Mouse (Mus musculus) frontal cortex, adult 2 months (tissue): ENCODE results near the gene Bcor. TPM values are rescaled to one million over a fixed set of nuclear protein-coding genes. Genes with fewer than 3 reads are reported as not detected.

ENCODE experiments used
- DNase-seq, 2 experiments: peaks; one replicate each; pipeline ENCODE4 v3.0.0; 2022; ENCODE audit warnings: low spot score in 1 of 2; ENCODE audit errors: extremely low spot score in 1 of 2
- polyA plus RNA-seq: library from polyadenylated mRNA; depleted of rRNA; stranded (reverse); fragments of >200 nt; gene quantifications from 2 replicates; pipeline ENCODE4 v1.2.3, GENCODE M21; 2012

The Bcor gene
- polyA plus RNA-seq, 1 experiment = 13.9 TPM

GRCm38 (mm10) chrX:12010660-12011059, 149.5 kb downstream of the Bcor start:
- no peak for DNase-seq

GRCm38 (mm10) chrX:12009046-12009445, 151.1 kb downstream of the Bcor start:
- no peak for DNase-seq

- no peak for DNase-seq
These were observed 152.2 kb downstream of the Bcor start for GRCm38 (mm10) chrX:12007832-12008540.

- DNase-seq = no peak
These were observed 153.0 kb downstream of the Bcor start for GRCm38 (mm10) chrX:12006882-12007753.

GRCm38 (mm10) chrX:12006031-12006881, 153.9 kb downstream of the Bcor start:
- DNase-seq = peak; percentile 5 to 52

GRCm38 (mm10) chrX:12005181-12006030, 154.7 kb downstream of the Bcor start:
- no peak for DNase-seq

- DNase-seq = no peak
These were observed 155.7 kb downstream of the Bcor start for GRCm38 (mm10) chrX:12004416-12004815.

- no peak for DNase-seq
These were observed 156.2 kb downstream of the Bcor start for GRCm38 (mm10) chrX:12003947-12004346.

GRCm38 (mm10) chrX:12003539-12003938, 156.6 kb downstream of the Bcor start:
- no peak for DNase-seq

GRCm38 (mm10) chrX:12003106-12003505, 157.0 kb downstream of the Bcor start:
- DNase-seq = no peak

- no peak for DNase-seq
These were observed 157.6 kb downstream of the Bcor start for GRCm38 (mm10) chrX:12002596-12002995.

- no peak for DNase-seq
These were observed 158.2 kb downstream of the Bcor start for GRCm38 (mm10) chrX:12001969-12002368.

GRCm38 (mm10) chrX:12001336-12001735, 158.8 kb downstream of the Bcor start:
- DNase-seq = no peak

GRCm38 (mm10) chrX:12000620-12001019, 159.5 kb downstream of the Bcor start:
- no peak for DNase-seq

- no peak for DNase-seq
These were observed 160.2 kb downstream of the Bcor start for GRCm38 (mm10) chrX:11999951-12000350.

GRCm38 (mm10) chrX:11998934-11999336, 161.2 kb downstream of the Bcor start:
- DNase-seq = no peak

- no peak for DNase-seq
These were observed 163.3 kb downstream of the Bcor start for GRCm38 (mm10) chrX:11996891-11997290.

- DNase-seq = no peak
These were observed 163.7 kb downstream of the Bcor start for GRCm38 (mm10) chrX:11996489-11996888.

- DNase-seq = no peak
These were observed 166.3 kb downstream of the Bcor start for GRCm38 (mm10) chrX:11993641-11994419.
